Mouse (Mus musculus): ENCODE results near the gene Gabrg2.

Gabrg2 gene

GRCm38 (mm10) chr11:42000190-42001098 lies at the start of gene Gabrg2:
Gabrg2 (minus strand) TSS chr11:42000857.
- DNase-seq (ENCODE audit: low spot score) = no peak

GRCm38 (mm10) chr11:42048201-42048600 lies 47.5 kb upstream of the Gabrg2 start:
- DNase-seq (ENCODE audit: low spot score) = no peak

- no peak for DNase-seq (ENCODE audit: low spot score)
These were observed 1.2 kb downstream of the Gabrg2 start for GRCm38 (mm10) chr11:41999468-41999881.

- DNase-seq (ENCODE audit: low spot score) = no peak
These were observed 20.5 kb downstream of the Gabrg2 start for GRCm38 (mm10) chr11:41980152-41980551.

DNA sequence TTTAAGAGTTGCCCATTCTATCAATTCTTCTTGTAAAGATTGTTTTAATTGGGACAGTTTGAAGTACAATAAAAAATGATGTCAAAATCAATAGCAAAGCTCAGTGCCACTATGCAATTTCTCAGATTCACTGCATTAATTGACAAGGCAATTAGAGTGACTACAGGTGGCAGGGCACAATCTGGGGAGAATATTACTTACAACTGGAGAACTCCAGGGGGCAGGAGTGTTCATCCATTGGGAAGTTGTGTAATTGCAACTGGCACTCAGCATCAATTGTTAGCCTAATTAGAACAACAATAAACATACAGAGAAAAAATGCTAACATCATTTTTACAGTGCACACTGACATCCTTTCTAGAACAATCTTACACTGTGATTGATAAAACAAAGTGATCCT lies 32.1 kb downstream of the Gabrg2 start:
- no peak for DNase-seq (ENCODE audit: low spot score)

- DNase-seq (ENCODE audit: low spot score) = no peak
These were observed 38.0 kb downstream of the Gabrg2 start for GRCm38 (mm10) chr11:41962706-41963105.

- no peak for DNase-seq (ENCODE audit: low spot score)
These were observed 47.1 kb downstream of the Gabrg2 start for GRCm38 (mm10) chr11:41953550-41953949.

GRCm38 (mm10) chr11:41951898-41952297 lies 48.8 kb downstream of the Gabrg2 start:
- DNase-seq (ENCODE audit: low spot score) = no peak

- no peak for DNase-seq (ENCODE audit: low spot score)
These were observed 55.2 kb downstream of the Gabrg2 start for GRCm38 (mm10) chr11:41945471-41945870.

- DNase-seq (ENCODE audit: low spot score) = no peak
These were observed 62.7 kb downstream of the Gabrg2 start for GRCm38 (mm10) chr11:41937979-41938378.

GRCm38 (mm10) chr11:41918864-41919263 lies 81.8 kb downstream of the Gabrg2 start:
- DNase-seq (ENCODE audit: low spot score) = no peak

DNA sequence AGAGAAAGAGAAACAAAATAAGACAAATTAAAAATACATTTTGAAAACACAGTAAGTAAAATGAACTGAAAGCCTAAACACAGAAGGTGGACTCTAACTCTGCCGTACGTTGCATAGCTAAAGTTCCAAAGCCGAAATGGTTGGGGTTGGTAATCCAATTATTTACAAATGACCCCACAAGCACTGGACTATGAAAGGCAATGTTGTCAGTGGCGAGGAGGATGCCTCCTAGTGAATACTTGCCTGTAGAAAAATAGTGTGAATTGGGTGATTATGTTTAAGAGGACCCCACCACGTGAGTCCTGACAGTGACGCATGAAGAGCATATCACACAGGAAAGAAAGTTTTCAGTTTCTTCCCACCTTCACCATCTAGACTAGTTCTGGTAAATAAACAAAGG lies 86.6 kb downstream of the Gabrg2 start:
- no peak for DNase-seq (ENCODE audit: low spot score)

DNA sequence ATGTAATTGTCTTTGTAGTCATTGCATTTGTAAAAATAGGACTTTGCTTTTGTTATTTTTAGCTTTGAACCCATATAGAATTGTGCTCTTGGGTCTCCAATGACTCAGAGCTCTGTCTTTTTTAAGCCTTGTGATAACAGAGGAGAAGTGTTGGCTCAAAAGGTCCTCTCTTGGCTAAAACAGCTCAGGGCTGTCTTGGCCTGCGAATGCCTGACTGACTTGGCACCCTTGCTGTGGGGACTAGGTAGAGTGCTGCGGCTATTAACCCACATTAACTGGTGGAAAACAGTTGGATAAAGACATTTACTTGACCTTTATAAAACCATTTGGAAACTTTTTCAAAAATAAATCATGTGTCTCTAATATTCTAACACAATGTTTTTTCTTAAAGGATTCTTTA lies 97.0 kb downstream of the Gabrg2 start:
- no peak for DNase-seq (ENCODE audit: low spot score)
